Mouse (Mus musculus) forebrain, embryonic 10.5 days (tissue): ENCODE results near the gene F2rl3. TPM values are rescaled to one million over a fixed set of nuclear protein-coding genes. Genes with fewer than 3 reads are reported as not detected.

Experiments used
- DNase-seq: peaks from one replicate; pipeline ENCODE4 v3.0.0-alpha.2; 2017; ENCODE audit warnings: low spot score; ENCODE audit errors: extremely low spot score
- H3K27ac ChIP-seq: fragments of 300-500 bp; sonication (generic); 2 replicates; pipeline ENCODE4 v1.5.1; 2016; ENCODE audit warnings: mild to moderate bottlenecking
- H3K27me3 ChIP-seq: fragments of 300-500 bp; sonication (generic); 2 replicates; pipeline ENCODE4 v1.6.1; 2016; ENCODE audit warnings: mild to moderate bottlenecking; ENCODE audit not compliant: poor library complexity, severe bottlenecking
- H3K36me3 ChIP-seq: fragments of 300-500 bp; sonication (generic); replicated peaks from 2 replicates; pipeline ENCODE4 v1.6.1; 2016; ENCODE audit warnings: mild to moderate bottlenecking, moderate library complexity
- H3K4me1 ChIP-seq: fragments of 300-500 bp; sonication (generic); 2 replicates; pipeline ENCODE4 v1.6.1; 2016
- H3K4me3 ChIP-seq: fragments of 300-500 bp; sonication (generic); 2 replicates; pipeline ENCODE4 v1.5.1; 2016; ENCODE audit warnings: mild to moderate bottlenecking, moderate library complexity
- H3K9me3 ChIP-seq: fragments of 300-500 bp; sonication (generic); 2 replicates; pipeline ENCODE4 v1.6.1; 2016; ENCODE audit warnings: mild to moderate bottlenecking, moderate library complexity
- WGBS: fragments of 180-500 bp; shearing (Covaris S2); methylation state at CpG from one replicate; pipeline ENCODE4 v1.1.7; 2016; 5-methylcytosine and 5-hydroxymethylcytosine counted together
- polyA plus RNA-seq: library from polyadenylated mRNA; unstranded; fragments of >200 nt; fragmentation: Nextera tagmentation; extraction: Ambion mirVana; gene quantifications from 2 replicates; pipeline ENCODE4 v1.2.1, GENCODE M21; 2016

The F2rl3 gene
- polyA plus RNA-seq, 1 experiment from 2014 or later, result 2.7 TPM

- Histone ChIP-seq H3K9me3 (no peaks in the 10 kb centered on the region), H3K4me3 (no peak overlapping the region), H3K36me3 (no peaks in the 10 kb centered on the region), H3K27me3 (no peaks in the 10 kb centered on the region), H3K4me1 (no peaks in the 10 kb centered on the region), H3K27ac (no peak overlapping the region)
- DNase-seq, result no peak
- WGBS, result 80% methylated on average over 2 of the region's 2 CpGs
Measured at GRCm38 (mm10) chr8:72801583-72801982, 39.9 kb downstream of the F2rl3 start.

GRCm38 (mm10) chr8:72812690-72813089, 51.0 kb downstream of the F2rl3 start:
- H3K36me3 ChIP-seq, result peaks cover 13% of the 10 kb centered on the region
- no peaks in the 10 kb centered on the region for H3K4me1 ChIP-seq
- 97% methylated on average over 3 of the region's 3 CpGs for WGBS
- H3K27me3 ChIP-seq, result no peaks in the 10 kb centered on the region
- no peak overlapping the region for H3K27ac ChIP-seq
- no peak for DNase-seq
- no peaks in the 10 kb centered on the region for H3K9me3 ChIP-seq
- no peak overlapping the region for H3K4me3 ChIP-seq

Other genes starting within 250 kb of the F2rl3 start
- gene Med26, start 213.6 kb upstream of the F2rl3 start, polyA plus RNA-seq, result 19.4 and 20.1 TPM in 2 replicates
- 105 and 106 TPM in 2 replicates for gene Smim7, start 190.8 kb upstream of the F2rl3 start, polyA plus RNA-seq
- 8.6 and 10.4 TPM in 2 replicates for gene Tmem38a, start 189.8 kb upstream of the F2rl3 start, polyA plus RNA-seq
- gene Nwd1, start 115.2 kb upstream of the F2rl3 start, polyA plus RNA-seq, result 0.07 TPM in 1 of 2 replicates, not detected in the other
- gene Sin3b, start 38.6 kb upstream of the F2rl3 start, polyA plus RNA-seq, result 146 and 151 TPM in 2 replicates